Mouse (Mus musculus): ENCODE measurements around the gene Sel1l2.
"Not testable (repeated sequence)": the region's sequence is repeated elsewhere in the genome, so short reads cannot be mapped to it uniquely, and the experiment has no call there.

Sel1l2 gene

DNA sequence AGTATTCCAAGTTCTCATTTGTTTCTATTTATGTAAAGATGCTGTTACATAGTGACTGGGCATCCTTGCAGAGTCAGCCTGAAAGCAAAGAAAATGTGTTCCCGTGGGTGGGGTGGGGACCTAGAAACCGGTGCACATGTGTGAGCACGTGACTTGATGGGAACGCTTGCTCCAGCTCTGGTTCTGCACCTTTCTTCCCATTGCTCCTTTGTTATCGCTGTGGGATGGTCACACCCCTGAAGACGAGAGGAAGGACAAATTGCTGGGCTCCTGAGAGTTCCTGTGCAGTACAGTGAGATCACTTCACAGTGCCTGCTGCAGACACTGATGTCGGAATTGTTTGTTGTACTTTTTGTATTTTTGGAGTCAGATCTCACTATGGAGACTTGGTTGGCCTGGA lies 185.8 kb downstream of the Sel1l2 start:
- DNase-seq = no peak

DNA sequence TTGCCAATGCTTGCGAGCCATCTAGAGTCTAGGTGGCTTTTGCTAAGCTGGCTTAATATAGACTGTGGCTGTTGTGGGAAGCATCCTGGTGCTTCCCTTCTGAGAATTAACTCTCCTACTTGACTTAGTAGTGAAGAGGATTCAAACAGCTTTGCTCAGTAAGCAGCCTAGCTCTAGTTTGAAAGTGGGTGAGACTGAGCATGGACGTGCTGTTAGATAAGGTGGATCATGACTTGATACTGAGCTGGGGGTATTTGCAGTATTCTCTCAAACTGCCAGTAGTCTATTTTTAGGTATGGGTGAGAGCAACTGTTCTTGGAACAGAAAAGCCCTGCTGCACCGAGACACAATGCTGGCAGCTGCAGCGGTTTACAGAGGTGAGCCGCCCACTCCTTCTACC lies 186.9 kb downstream of the Sel1l2 start:
- DNase-seq = no peak

DNA sequence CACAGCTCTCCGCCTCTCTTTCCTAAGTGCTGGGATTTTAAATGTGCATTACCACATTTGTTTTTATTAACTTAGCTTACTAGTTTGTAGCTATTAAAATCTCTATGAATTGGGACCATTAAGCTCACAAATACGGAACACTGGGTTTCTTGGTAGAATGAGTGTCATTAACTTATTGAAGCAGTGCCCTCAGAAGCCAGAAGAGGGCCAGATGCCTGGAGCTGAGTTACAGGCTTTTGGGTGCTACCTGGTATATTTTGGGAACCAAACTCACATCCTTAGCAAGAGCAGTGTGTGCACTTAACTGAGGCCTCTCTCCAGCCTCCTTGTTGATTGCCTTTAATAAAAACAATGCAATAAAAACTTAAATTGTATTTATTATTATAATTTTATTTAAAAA lies 188.8 kb downstream of the Sel1l2 start:
- DNase-seq = peak in 1 of 2 experiments; percentile 20

DNA sequence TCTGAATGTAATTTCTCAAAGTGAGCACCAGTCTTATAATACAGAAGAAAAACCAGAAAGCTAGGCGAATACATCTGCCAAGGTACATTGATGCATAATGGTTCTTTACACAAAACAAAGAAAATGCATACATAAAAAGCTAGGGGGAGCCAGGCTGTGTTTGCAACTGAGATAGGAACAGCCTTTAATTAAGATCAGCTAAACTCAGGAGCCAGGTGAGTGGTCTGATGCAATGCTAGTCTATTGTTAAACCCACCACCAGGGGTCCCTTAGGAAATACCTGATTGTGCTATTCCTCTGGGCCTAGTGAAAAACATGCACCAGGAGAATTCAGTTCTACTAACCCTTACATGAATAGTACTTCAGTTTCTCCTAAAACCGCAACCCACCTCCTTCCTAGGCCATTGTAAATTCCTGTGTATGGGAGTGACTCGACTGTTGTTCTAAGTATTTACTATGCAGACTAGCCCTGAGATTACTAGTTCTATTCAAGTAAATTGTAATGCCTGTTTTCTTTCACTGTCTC lies 203.8 kb downstream of the Sel1l2 start:
- DNase-seq = not testable (repeated sequence)
